Mouse (Mus musculus) E14TG2a.4 (cell line): ENCODE results near the gene Zim1.

Experiments
- CTCF ChIP-seq: conservative IDR thresholded peaks from 2 replicates; pipeline ENCODE4 v1.5.1; 2014; ENCODE audit warnings: low read length
- NANOG ChIP-seq: IDR thresholded peaks from 2 replicates; pipeline ENCODE4 v1.6.1; 2014; ENCODE audit warnings: borderline replicate concordance, low read length, mixed read lengths
- POU5F1 ChIP-seq: IDR thresholded peaks from 2 replicates; pipeline ENCODE4 v1.6.1; 2014; ENCODE audit warnings: low read length, borderline replicate concordance

DNA sequence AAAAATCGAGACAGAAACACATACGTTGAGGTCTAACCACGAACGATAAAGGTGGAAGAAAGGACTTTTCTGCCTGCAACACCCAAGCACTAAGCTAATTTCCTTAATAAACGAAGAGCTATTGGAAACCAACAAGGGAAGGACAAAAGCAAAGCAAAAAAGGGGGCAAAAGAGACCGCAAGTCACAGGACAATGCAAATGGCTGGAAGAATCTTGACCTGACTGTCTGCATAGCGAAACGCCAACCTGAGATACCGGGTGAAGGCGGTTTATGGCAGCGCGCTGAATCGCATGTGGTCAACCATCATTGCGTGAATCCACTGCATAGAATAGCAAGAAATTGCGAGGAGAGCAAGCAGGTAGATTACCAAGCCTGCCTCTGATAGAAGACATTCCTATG lies 34.6 kb upstream of the Zim1 start:
- no peak for TF ChIP-seq CTCF
- TF ChIP-seq NANOG, result no peak
- TF ChIP-seq POU5F1, result no peak
